Mouse (Mus musculus) forebrain, postnatal 0 days (tissue): ENCODE measurements around the gene Tagln2. TPM values are rescaled to one million over a fixed set of nuclear protein-coding genes. Genes with fewer than 3 reads are reported as not detected.
A peak's percentile ranks its signal among the peaks of the same experiment; 100 is the strongest.

ENCODE experiments used
- ATAC-seq: fragments of 200-750 bp; cut with Nextera tagmentation; 2 replicates; pipeline ENCODE4 v1.8.0; 2017; ENCODE audit warnings: mild to moderate bottlenecking, moderate library complexity
- DNase-seq: peaks from one replicate; pipeline ENCODE4 v3.0.0-alpha.2; 2015
- H3K27ac ChIP-seq: fragments of 300-500 bp; sonication (generic); 2 replicates; pipeline ENCODE4 v1.5.1; 2014; ENCODE audit warnings: low read depth, mild to moderate bottlenecking, antibody characterized with exemption, low read length, moderate library complexity, mixed read lengths
- H3K27me3 ChIP-seq: fragments of 300-500 bp; sonication (generic); 2 replicates; pipeline ENCODE4 v1.6.1; 2014; ENCODE audit warnings: mild to moderate bottlenecking, low read length, mixed read lengths; ENCODE audit not compliant: insufficient read depth
- H3K36me3 ChIP-seq: fragments of 300-500 bp; sonication (generic); 2 replicates; pipeline ENCODE4 v1.6.1; 2014; ENCODE audit warnings: mild to moderate bottlenecking, moderate library complexity; ENCODE audit not compliant: insufficient read depth
- H3K4me1 ChIP-seq: fragments of 300-500 bp; sonication (generic); 2 replicates; pipeline ENCODE4 v1.6.1; 2014; ENCODE audit warnings: antibody characterized with exemption; ENCODE audit not compliant: insufficient read depth
- H3K4me2 ChIP-seq: fragments of 300-500 bp; sonication (generic); 2 replicates; pipeline ENCODE4 v1.6.1; 2014; ENCODE audit warnings: low read depth, mild to moderate bottlenecking, moderate library complexity
- H3K4me3 ChIP-seq: fragments of 300-500 bp; sonication (generic); 2 replicates; pipeline ENCODE4 v1.5.1; 2014; ENCODE audit warnings: low read depth, low read length, mixed read lengths
- H3K9ac ChIP-seq: fragments of 300-500 bp; sonication (generic); 2 replicates; pipeline ENCODE4 v1.6.1; 2014; ENCODE audit warnings: mild to moderate bottlenecking
- H3K9me3 ChIP-seq: fragments of 300-500 bp; sonication (generic); 2 replicates; pipeline ENCODE4 v1.6.1; 2016; ENCODE audit warnings: low read length
- CTCF ChIP-seq: sonication (generic); IDR thresholded peaks from 2 replicates; pipeline ENCODE4 v1.5.1; 2016; ENCODE audit warnings: antibody characterized with exemption, control low read depth, low read depth
- WGBS: fragments of 180-500 bp; shearing (Covaris S2); extraction: QIAGEN DNeasy Blood & Tissue Kit; methylation state at CpG from one replicate; pipeline ENCODE4 v1.1.7; 2014; 5-methylcytosine and 5-hydroxymethylcytosine counted together
- polyA plus RNA-seq: library from polyadenylated mRNA; unstranded; fragments of >200 nt; fragmentation: Nextera tagmentation; extraction: Ambion mirVana; gene quantifications from 2 replicates; pipeline ENCODE4 v1.2.1, GENCODE M21; 2015
- total RNA-seq: library from RNA; depleted of rRNA; stranded (reverse); fragments of >200 nt; gene quantifications from 2 replicates; pipeline ENCODE4 v1.2.3, GENCODE M21; 2014

The Tagln2 gene
- total and polyA plus RNA-seq, 2 experiments from 2014 or later: 33.8 to 48.5 TPM

DNA sequence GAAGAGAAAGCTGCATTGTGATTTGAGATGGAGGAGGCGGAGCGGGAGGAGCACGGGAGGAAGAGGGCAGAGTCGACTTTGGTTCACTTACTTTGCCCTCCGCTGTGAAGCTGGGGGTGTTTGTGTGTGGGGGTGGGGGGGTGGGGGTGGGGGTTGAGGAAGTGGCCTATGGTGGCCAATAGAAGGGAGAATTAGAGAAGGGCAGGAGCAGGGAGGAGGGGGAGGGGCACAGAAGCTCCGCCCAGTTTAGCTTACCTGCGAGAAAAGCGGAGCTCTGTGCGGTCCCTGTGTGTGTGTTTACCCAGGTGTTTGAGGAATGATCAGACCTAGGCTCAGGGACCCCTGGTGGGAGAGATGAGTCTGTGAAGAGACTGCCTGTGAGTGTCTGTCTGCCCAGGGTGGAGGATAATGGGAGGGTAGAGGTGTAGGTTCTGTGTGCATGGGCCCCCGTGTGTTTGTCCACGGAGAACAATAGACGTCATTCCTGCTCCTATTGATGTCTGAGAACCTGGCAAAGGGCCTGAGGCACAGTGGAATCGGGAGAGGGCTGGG, 10.7 kb downstream of the Tagln2 start:
- Histone ChIP-seq H3K4me1 (no peaks in the 10 kb centered on the region), H3K9ac (no peak overlapping the region), H3K36me3 (no peaks in the 10 kb centered on the region), H3K4me2 (no peak overlapping the region), H3K9me3 (no peaks in the 10 kb centered on the region), H3K4me3 (no peak overlapping the region), H3K27ac (no peak overlapping the region), H3K27me3 (no peaks in the 10 kb centered on the region)
- TF ChIP-seq CTCF: no peak
- ATAC-seq (no peak), DNase-seq (no peak)
- 25% methylated on average over 13 of the region's 13 CpGs for WGBS

GRCm38 (mm10) chr1:172512962-172513361, 13.1 kb downstream of the Tagln2 start:
- Histone ChIP-seq H3K36me3 (no peaks in the 10 kb centered on the region), H3K9me3 (no peaks in the 10 kb centered on the region), H3K4me3 (no peak overlapping the region), H3K9ac (no peak overlapping the region), H3K27me3 (no peaks in the 10 kb centered on the region), H3K4me2 (no peak overlapping the region), H3K27ac (no peak overlapping the region), H3K4me1 (no peaks in the 10 kb centered on the region)
- TF ChIP-seq CTCF: 0 out of 2 replicates have a peak, but pooled peaks have one; percentile 16
- WGBS: 32% methylated on average over 13 of the region's 13 CpGs
- DNase-seq (no peak), ATAC-seq (no peak)

DNA sequence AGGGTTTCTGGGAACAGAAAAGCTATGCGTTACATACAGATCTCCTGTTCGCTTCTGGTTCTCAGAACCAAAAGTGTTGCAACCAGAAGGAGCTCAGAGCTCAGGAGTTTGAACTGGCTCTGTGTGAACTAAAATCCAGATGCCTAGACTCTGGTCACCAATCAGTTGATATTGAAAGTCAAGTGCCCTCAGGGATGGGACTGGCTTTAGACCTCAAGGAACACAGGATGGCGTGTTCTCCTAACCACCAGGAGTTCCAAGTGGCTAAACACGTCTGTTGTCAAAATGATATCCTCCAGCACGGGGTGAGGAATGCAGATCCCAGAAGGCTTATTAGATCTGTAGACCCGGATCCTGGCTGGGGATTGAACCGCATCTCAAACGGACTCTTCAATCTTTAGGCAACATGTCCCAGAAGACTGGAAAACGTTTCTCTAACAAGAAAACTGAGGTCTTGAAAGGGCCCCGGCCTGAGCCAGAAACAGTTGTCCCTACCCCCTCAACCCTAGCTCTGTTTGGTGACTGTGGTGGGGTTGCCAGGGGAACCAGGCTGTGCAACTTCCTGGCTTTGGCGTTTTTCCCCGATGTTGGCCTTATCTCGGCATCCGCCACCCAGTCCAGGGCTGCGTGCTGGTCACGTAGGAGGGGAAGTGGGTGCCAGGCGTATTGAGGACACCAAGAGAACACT, 13.8 kb downstream of the Tagln2 start:
- no peak for TF ChIP-seq CTCF
- 73% methylated on average over 17 of the region's 17 CpGs for WGBS
- peak; percentile 53 for ATAC-seq

DNA sequence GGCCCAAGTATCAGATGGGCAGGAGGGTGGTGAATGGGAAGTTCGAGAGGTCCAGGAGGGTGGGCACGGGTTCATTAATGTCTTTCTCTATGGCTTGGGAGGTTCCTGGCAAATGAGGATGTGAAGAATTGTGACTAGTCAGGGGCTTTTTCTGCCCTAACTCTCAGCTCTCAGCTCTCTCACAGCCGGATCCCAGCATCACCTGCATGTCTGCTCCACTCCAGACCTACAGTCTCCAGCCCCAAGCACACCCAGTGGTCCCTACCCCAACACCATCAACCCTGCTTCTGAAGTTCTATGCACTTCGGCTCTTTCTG, 14.3 kb downstream of the Tagln2 start:
- 74% methylated on average over 4 of the region's 4 CpGs for WGBS
- Histone ChIP-seq H3K4me2 (no peak overlapping the region), H3K4me1 (no peaks in the 10 kb centered on the region), H3K27me3 (no peaks in the 10 kb centered on the region), H3K9me3 (no peaks in the 10 kb centered on the region), H3K36me3 (no peaks in the 10 kb centered on the region), H3K4me3 (no peak overlapping the region), H3K9ac (no peak overlapping the region), H3K27ac (no peak overlapping the region)
- DNase-seq: no peak
- no peak for TF ChIP-seq CTCF
- no peak for ATAC-seq

More for the DNA sequence above, 13.8 kb downstream of the Tagln2 start:
- Histone ChIP-seq H3K4me1 (no peaks in the 10 kb centered on the region), H3K36me3 (no peaks in the 10 kb centered on the region), H3K9me3 (no peaks in the 10 kb centered on the region), H3K27ac (no peak overlapping the region), H3K27me3 (no peaks in the 10 kb centered on the region), H3K4me3 (no peak overlapping the region), H3K4me2 (no peak overlapping the region), H3K9ac (no peak overlapping the region)
- DNase-seq: no peak

GRCm38 (mm10) chr1:172514551-172515268, 14.9 kb downstream of the Tagln2 start:
- H3K27ac ChIP-seq: no peak overlapping the region
- TF ChIP-seq CTCF: no peak
- ATAC-seq: no peak
- WGBS: 81% methylated on average over 7 of the region's 7 CpGs
- H3K4me2 ChIP-seq: no peak overlapping the region
- no peak overlapping the region for H3K4me3 ChIP-seq
- H3K27me3 ChIP-seq: no peaks in the 10 kb centered on the region
- H3K36me3 ChIP-seq: no peaks in the 10 kb centered on the region
- H3K9ac ChIP-seq: no peak overlapping the region
- no peaks in the 10 kb centered on the region for H3K9me3 ChIP-seq
- no peaks in the 10 kb centered on the region for H3K4me1 ChIP-seq
- DNase-seq: no peak

DNA sequence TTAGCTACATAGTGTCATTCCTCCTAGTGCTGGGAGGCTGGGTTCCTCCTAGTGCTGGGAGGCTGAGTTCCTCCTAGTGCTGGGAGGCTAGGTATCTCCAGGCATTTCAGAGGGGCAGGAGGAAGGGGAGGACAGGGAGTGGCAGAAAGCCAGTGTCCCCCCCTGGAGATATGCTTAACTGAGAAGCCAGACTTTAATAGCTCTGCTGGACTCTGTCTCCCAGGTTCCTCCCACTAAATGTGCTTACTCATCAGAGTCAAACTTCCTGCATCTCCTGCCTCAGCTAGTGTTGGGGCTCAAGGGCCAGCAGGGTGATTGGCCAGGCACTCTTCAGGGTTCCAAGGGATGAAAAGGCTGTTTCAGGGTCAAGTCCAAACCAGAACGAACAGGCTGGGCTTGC, 15.5 kb downstream of the Tagln2 start:
- no peak for ATAC-seq
- Histone ChIP-seq H3K4me3 (no peak overlapping the region), H3K4me2 (no peak overlapping the region), H3K4me1 (no peaks in the 10 kb centered on the region), H3K36me3 (no peaks in the 10 kb centered on the region), H3K27me3 (no peaks in the 10 kb centered on the region), H3K9ac (no peak overlapping the region), H3K27ac (no peak overlapping the region), H3K9me3 (no peaks in the 10 kb centered on the region)
- WGBS: 83% methylated on average over 1 of the region's 1 CpGs
- no peak for TF ChIP-seq CTCF
- no peak for DNase-seq

DNA sequence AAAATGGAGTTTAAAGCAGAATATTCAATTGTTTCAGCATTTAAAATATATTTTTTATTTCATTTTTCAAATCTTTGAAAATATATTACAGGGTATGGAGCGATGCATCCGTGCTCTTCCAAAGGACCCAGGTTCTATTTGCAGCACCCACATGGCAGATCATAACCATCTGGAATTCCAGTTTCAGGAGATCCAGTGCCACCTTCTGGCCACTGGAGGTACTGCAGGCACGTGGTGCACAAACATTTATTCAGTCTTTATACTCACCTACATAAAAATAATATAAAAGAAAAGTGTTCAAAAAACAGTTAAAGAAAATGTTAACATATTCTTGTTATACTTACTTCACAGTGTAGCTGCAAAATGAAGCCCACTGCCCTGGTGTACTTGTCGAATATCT, 18.2 kb downstream of the Tagln2 start:
- no peaks in the 10 kb centered on the region for H3K36me3 ChIP-seq
- H3K27ac ChIP-seq: no peak overlapping the region
- H3K4me3 ChIP-seq: no peak overlapping the region
- H3K4me2 ChIP-seq: no peak overlapping the region
- H3K9ac ChIP-seq: no peak overlapping the region
- no peaks in the 10 kb centered on the region for H3K9me3 ChIP-seq
- peak; percentile 48 for TF ChIP-seq CTCF
- 81% methylated on average over 4 of the region's 4 CpGs for WGBS
- ATAC-seq (no peak), DNase-seq (no peak)
- no peaks in the 10 kb centered on the region; the same call in 1 of the 2 replicates for H3K4me1 ChIP-seq
- no peaks in the 10 kb centered on the region for H3K27me3 ChIP-seq
